Mouse (Mus musculus) myocyte (in vitro differentiated cells): ENCODE measurements around the gene Zfp821. TPM values are rescaled to one million over a fixed set of nuclear protein-coding genes. Genes with fewer than 3 reads are reported as not detected.

Experiments
- H3K27me3 ChIP-seq: one replicate; pipeline ENCODE4 v1.6.1; 2011; ENCODE audit not compliant: control insufficient read depth, insufficient read depth, insufficient read length
- H3K36me3 ChIP-seq: one replicate; pipeline ENCODE4 v1.6.1; 2011; ENCODE audit not compliant: control insufficient read depth, insufficient read depth
- H3K4me2 ChIP-seq: one replicate; pipeline ENCODE4 v1.6.1; 2011; ENCODE audit warnings: low read depth, control low read depth
- H3K4me3 ChIP-seq: one replicate; pipeline ENCODE4 v1.5.1; 2011; ENCODE audit warnings: mild to moderate bottlenecking, control low read depth, moderate library complexity
- H3K79me2 ChIP-seq: one replicate; pipeline ENCODE4 v1.6.1; 2011; ENCODE audit not compliant: control insufficient read depth, insufficient read depth
- H3ac ChIP-seq: one replicate; pipeline ENCODE4 v1.6.1; 2011; ENCODE audit not compliant: control insufficient read depth, insufficient read length
- CEBPB ChIP-seq: IDR thresholded peaks from 2 replicates; pipeline ENCODE4 v1.6.1; 2011; ENCODE audit warnings: mild to moderate bottlenecking, moderate library complexity; ENCODE audit not compliant: poor library complexity, insufficient read depth, severe bottlenecking
- E2F4 ChIP-seq: IDR thresholded peaks from one replicate; pipeline ENCODE4 v1.6.1; 2011; ENCODE audit warnings: mild to moderate bottlenecking, control low read depth, moderate library complexity; ENCODE audit not compliant: insufficient read depth
- MAX ChIP-seq: IDR thresholded peaks from one replicate; pipeline ENCODE4 v1.6.1; 2011; ENCODE audit warnings: low read depth, mild to moderate bottlenecking, control low read depth
- MYOD1 ChIP-seq, 3 experiments: IDR thresholded peaks; one replicate each; pipeline ENCODE4 v1.6.1; 2011; ENCODE audit warnings: control low read depth in 2 of 3, low read depth in 2 of 3, mild to moderate bottlenecking in 2 of 3, moderate library complexity in 1 of 3; ENCODE audit not compliant: insufficient read length in 2 of 3, control insufficient read depth in 1 of 3
- MYOG ChIP-seq, 3 experiments: IDR thresholded peaks; one replicate each; pipeline ENCODE4 v1.6.1; 2011; ENCODE audit warnings: control low read depth in 2 of 3, low read depth in 2 of 3, mild to moderate bottlenecking in 2 of 3; ENCODE audit not compliant: insufficient read length in 2 of 3, control insufficient read depth in 1 of 3, insufficient read depth in 1 of 3
- POLR2A ChIP-seq: IDR thresholded peaks from one replicate; pipeline ENCODE4 v1.6.1; 2011; ENCODE audit warnings: low read depth, mild to moderate bottlenecking, control low read depth, moderate library complexity; ENCODE audit not compliant: insufficient read length
- POLR2AphosphoS2 ChIP-seq: IDR thresholded peaks from one replicate; pipeline ENCODE4 v1.6.1; 2011; ENCODE audit warnings: low read depth, control low read depth; ENCODE audit not compliant: insufficient read length
- REST ChIP-seq: IDR thresholded peaks from one replicate; pipeline ENCODE4 v1.6.1; 2011; ENCODE audit warnings: mild to moderate bottlenecking, control low read depth, moderate library complexity; ENCODE audit not compliant: insufficient read depth, insufficient read length
- SRF ChIP-seq: IDR thresholded peaks from one replicate; pipeline ENCODE4 v1.6.1; 2011; ENCODE audit warnings: low read depth; ENCODE audit not compliant: control insufficient read depth, insufficient read length
- TCF12 ChIP-seq: IDR thresholded peaks from one replicate; pipeline ENCODE4 v1.6.1; 2011; ENCODE audit warnings: mild to moderate bottlenecking, control low read depth; ENCODE audit not compliant: poor library complexity, insufficient read depth, severe bottlenecking
- TCF3 ChIP-seq: IDR thresholded peaks from one replicate; pipeline ENCODE4 v1.6.1; 2011; ENCODE audit warnings: low read depth, control low read depth; ENCODE audit not compliant: insufficient read length
- USF1 ChIP-seq: IDR thresholded peaks from one replicate; pipeline ENCODE4 v1.6.1; 2011; ENCODE audit warnings: low read depth, mild to moderate bottlenecking, control low read depth, moderate library complexity
- polyA plus RNA-seq: library from polyadenylated mRNA; unstranded; fragments of >200 nt; fragmentation: generic; extraction: Trizol; gene quantifications from one replicate; pipeline ENCODE4 v1.2.1, GENCODE M21; 2012; ENCODE audit warnings: missing spikeins

Zfp821 gene
- polyA plus RNA-seq, 1 experiment: 10.7 TPM

- no peak overlapping the region for H3K4me3 ChIP-seq
- peaks cover 9% of the 10 kb centered on the region for H3K36me3 ChIP-seq
- no peaks in the 10 kb centered on the region for H3K27me3 ChIP-seq
- no peak overlapping the region for H3ac ChIP-seq
- no peak overlapping the region for H3K4me2 ChIP-seq
- TF ChIP-seq MYOG (IDR thresholded peaks at IDR 0.05; ENCODE audit: control insufficient read depth in 1 of 3, insufficient read depth in 1 of 3, insufficient read length in 2 of 3, low read depth in 2 of 3): no peak
- TF ChIP-seq MAX: no peak
- no peak for TF ChIP-seq CEBPB
- TF ChIP-seq USF1: no peak
- no peak for TF ChIP-seq TCF3
- no peak for TF ChIP-seq REST
- no peak for TF ChIP-seq E2F4
- TF ChIP-seq SRF: no peak
- TF ChIP-seq TCF12: no peak
- TF ChIP-seq POLR2A: no peak
- no peak for TF ChIP-seq POLR2AphosphoS2
- no peak for TF ChIP-seq MYOD1 (IDR thresholded peaks at IDR 0.05; ENCODE audit: control insufficient read depth in 1 of 3, insufficient read length in 2 of 3, low read depth in 2 of 3)
- peaks cover 24% of the 10 kb centered on the region for H3K79me2 ChIP-seq
These were observed 28.7 kb downstream of the Zfp821 start for GRCm38 (mm10) chr8:109734018-109734417.

GRCm38 (mm10) chr8:109736819-109737218 is 31.5 kb downstream of the Zfp821 start:
- H3ac ChIP-seq: peak overlapping the region; percentile 43
- H3K36me3 ChIP-seq: peaks cover 5% of the 10 kb centered on the region
- TF ChIP-seq TCF3 (no peak), MYOD1 (IDR thresholded peaks at IDR 0.05; ENCODE audit: control insufficient read depth in 1 of 3, insufficient read length in 2 of 3, low read depth in 2 of 3) (no peak), TCF12 (no peak), CEBPB (no peak), USF1 (no peak), REST (no peak), MYOG (IDR thresholded peaks at IDR 0.05; ENCODE audit: control insufficient read depth in 1 of 3, insufficient read depth in 1 of 3, insufficient read length in 2 of 3, low read depth in 2 of 3) (no peak), POLR2A (no peak), SRF (no peak), POLR2AphosphoS2 (no peak), E2F4 (no peak), MAX (no peak)
- H3K79me2 ChIP-seq: peaks cover 24% of the 10 kb centered on the region
- H3K4me3 ChIP-seq: peak overlapping the region; percentile 90
- peak overlapping the region; percentile 82 for H3K4me2 ChIP-seq
- no peaks in the 10 kb centered on the region for H3K27me3 ChIP-seq

DNA sequence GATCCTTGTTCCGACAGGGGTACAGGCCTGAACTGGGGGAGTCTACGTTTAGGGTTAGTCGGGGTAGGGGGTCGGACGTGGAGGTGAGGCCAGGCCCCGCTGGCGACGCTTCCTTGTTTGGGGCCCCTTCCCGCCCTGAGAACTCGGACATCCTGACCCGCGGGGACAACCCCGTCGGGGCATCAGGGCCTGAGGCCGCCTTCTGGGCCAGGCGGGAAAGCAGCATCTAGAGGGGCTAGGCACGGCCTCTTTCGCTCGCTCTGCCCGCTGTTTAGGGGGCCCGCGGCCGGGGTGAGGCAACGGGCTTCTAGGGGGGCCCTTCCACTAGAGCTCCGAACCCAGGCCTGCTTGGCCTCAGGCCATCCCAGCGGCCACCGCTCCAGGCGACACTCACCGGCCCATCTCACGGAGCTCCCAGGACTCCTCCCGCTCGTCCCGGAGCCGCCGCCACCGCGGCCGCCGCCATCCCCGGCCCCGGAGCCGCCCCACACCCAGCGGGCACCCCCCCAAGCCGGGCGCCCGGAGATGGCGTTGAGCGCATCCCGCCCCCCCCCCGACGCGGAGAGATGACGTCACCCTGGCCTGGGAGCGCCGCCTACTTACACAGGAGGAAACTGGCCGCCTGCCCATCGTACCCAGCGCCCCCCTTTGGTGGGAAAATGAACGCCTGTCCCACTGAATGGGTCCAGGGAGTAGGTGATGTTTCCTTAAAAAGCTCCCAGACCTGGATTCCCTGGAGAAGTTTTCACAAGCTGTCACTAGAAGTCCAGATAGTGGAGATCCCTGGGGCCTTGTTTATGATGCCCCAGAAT is 32.1 kb downstream of the Zfp821 start, which contains the start of gene Atxn1l:
Gene Atxn1l, minus strand, starts transcription at position 503 of the 812 bp plus-strand sequence.
- Histone ChIP-seq H3K27me3 (no peaks in the 10 kb centered on the region), H3K4me3 (peak within 1 kb of the TSS; percentile 90), H3ac (peak within 1 kb of the TSS; percentile 43), H3K36me3 (peaks cover 3% of the 10 kb centered on the region), H3K4me2 (peak within 1 kb of the TSS; percentile 82), H3K79me2 (peaks cover 24% of the 10 kb centered on the region)
- TF ChIP-seq CEBPB (no peak), TCF12 (no peak), REST (no peak), POLR2AphosphoS2 (no peak), USF1 (no peak), E2F4 (no peak), SRF (peak; percentile 45), MYOD1 (IDR thresholded peaks at IDR 0.05; ENCODE audit: control insufficient read depth in 1 of 3, insufficient read length in 2 of 3, low read depth in 2 of 3) (peak in 1 of 3 experiments; percentile 6), MAX (no peak), MYOG (IDR thresholded peaks at IDR 0.05; ENCODE audit: control insufficient read depth in 1 of 3, insufficient read depth in 1 of 3, insufficient read length in 2 of 3, low read depth in 2 of 3) (no peak), POLR2A (peak; percentile 69), TCF3 (no peak)

- Histone ChIP-seq H3K79me2 (peaks cover 24% of the 10 kb centered on the region), H3ac (peak overlapping the region; percentile 43), H3K27me3 (no peaks in the 10 kb centered on the region), H3K4me2 (peak overlapping the region; percentile 46), H3K36me3 (no peaks in the 10 kb centered on the region), H3K4me3 (peak overlapping the region; percentile 90)
- no peak for TF ChIP-seq MYOD1 (IDR thresholded peaks at IDR 0.05; ENCODE audit: control insufficient read depth in 1 of 3, insufficient read length in 2 of 3, low read depth in 2 of 3)
- TF ChIP-seq CEBPB: no peak
- TF ChIP-seq USF1: no peak
- no peak for TF ChIP-seq SRF
- no peak for TF ChIP-seq TCF12
- no peak for TF ChIP-seq MYOG (IDR thresholded peaks at IDR 0.05; ENCODE audit: control insufficient read depth in 1 of 3, insufficient read depth in 1 of 3, insufficient read length in 2 of 3, low read depth in 2 of 3)
- no peak for TF ChIP-seq E2F4
- no peak for TF ChIP-seq TCF3
- TF ChIP-seq MAX: no peak
- TF ChIP-seq POLR2A: no peak
- TF ChIP-seq REST: no peak
- no peak for TF ChIP-seq POLR2AphosphoS2
These were observed 32.7 kb downstream of the Zfp821 start for GRCm38 (mm10) chr8:109738049-109738380.
